Mouse (Mus musculus): ENCODE measurements at regions not wholly inside any gene's neighbourhood (a gene's known extent, or its start where the extent isn't known, plus 50 kb on each side); places are given as distances from the start of the nearest gene placed in this dataset.

DNA sequence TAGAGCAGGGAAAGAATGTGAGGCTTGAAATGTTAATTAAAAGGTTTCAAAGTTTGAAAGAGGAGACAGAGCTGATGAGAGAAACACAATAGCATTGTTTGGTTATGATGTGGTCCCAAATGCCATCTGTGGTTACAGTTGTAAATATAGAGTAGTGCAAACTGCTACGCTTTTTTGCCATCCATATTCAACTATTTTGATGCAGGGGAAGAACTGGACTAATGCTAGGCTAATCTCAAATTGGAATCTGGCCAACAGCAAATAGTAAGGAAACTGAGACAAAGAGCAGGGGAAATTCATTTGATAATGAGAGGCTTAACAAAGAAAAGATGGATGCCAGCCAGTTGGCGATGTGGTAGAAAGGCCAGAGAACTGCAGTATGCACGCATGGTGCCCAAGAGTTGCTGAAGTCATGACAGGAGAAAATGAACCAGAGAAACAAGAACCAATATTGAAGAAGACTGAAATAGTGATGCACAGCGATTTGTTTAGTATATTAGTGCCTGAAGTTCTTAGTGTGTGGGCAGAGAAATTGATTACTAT lies 87.0 kb upstream of the E2f7 start:
- DNase-seq, result no peak

DNA sequence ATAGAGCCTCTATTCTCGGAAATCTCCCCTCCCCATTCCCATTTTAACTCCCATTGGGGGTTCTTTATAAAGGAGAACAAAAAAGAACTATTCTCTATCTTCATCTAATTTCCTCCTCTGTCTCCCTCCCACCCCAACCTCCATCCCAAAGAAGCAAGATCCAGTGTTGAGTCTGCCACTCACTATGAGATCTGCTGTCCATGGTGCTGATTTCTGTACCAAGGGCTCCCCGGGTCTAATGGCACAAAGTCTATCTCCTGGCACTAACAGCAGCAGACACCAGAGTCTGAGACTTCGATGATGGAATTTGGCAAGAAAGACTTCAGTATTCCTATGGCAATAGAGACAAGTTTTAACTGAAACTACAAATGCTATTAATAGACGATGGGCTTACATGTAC lies 68.7 kb upstream of the E2f7 start:
- peak; percentile 68 to 74 for DNase-seq

Measured in kidney, postnatal 4 days (tissue).